Mouse (Mus musculus): ENCODE measurements around the gene Abca7. TPM values are rescaled to one million over a fixed set of nuclear protein-coding genes. Genes with fewer than 3 reads are reported as not detected.
A peak's percentile ranks its signal among the peaks of the same experiment; 100 is the strongest.
"Not testable (repeated sequence)": the region's sequence is repeated elsewhere in the genome, so short reads cannot be mapped to it uniquely, and the experiment has no call there.

The Abca7 gene
- polyA plus RNA-seq, 1 experiment from 2014 or later = 2.2 TPM

DNA sequence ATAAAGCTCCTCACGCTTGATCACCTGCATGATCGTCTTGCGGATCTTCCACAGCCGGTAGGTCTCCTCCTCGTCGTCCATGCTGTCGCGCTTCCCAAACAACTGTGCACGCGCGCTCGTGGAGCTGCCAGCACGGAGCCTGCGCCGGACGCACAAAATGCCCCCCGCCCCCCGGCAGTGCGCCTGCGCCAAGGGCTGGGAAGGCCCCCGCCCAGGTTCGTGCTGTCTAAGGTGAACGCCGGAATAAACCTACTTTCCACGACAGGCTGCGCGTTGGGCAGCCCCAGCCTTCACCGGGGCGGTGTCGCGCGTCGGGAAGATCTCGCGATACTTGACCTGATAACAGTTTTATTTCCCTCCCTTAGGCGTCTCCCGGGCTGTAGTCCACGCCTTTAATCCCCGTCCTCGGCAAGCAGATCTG is 43.3 kb downstream of the Abca7 start, which contains the start of gene Polr2e:
Gene Polr2e, minus strand, starts transcription at position 237 of the 421 bp plus-strand sequence.
- H3K36me3 ChIP-seq (ENCODE audit: control insufficient read depth, insufficient read depth) = peaks cover 32% of the 10 kb centered on the region
- peaks cover 3% of the 10 kb centered on the region for H3K4me1 ChIP-seq (replicated peaks; ENCODE audit: control insufficient read depth, insufficient read depth, low read length)
- H3K27me3 ChIP-seq (replicated peaks; ENCODE audit: control insufficient read depth, insufficient read depth, low read length) = no peaks in the 10 kb centered on the region
- H3K9me3 ChIP-seq (ENCODE audit: control insufficient read depth) = no peaks in the 10 kb centered on the region
- H3K4me2 ChIP-seq (replicated peaks; ENCODE audit: low read depth) = peak within 1 kb of the TSS; percentile 74
- H3K27ac ChIP-seq (ENCODE audit: low read depth, low read length) = peak within 1 kb of the TSS; percentile 54
- peak; percentile 34; the same call in 1 of the 2 replicates for TF ChIP-seq CTCF (IDR thresholded peaks at IDR 0.05; ENCODE audit: low read depth)
- peak; percentile 96 for ATAC-seq
- peak within 1 kb of the TSS; percentile 67 for H3K4me3 ChIP-seq (ENCODE audit: low read depth, low read length)
- H3K9ac ChIP-seq (ENCODE audit: low read depth, low read length) = peak within 1 kb of the TSS; percentile 69
- WGBS = 0% methylated on average over 40 of the region's 40 CpGs

DNA sequence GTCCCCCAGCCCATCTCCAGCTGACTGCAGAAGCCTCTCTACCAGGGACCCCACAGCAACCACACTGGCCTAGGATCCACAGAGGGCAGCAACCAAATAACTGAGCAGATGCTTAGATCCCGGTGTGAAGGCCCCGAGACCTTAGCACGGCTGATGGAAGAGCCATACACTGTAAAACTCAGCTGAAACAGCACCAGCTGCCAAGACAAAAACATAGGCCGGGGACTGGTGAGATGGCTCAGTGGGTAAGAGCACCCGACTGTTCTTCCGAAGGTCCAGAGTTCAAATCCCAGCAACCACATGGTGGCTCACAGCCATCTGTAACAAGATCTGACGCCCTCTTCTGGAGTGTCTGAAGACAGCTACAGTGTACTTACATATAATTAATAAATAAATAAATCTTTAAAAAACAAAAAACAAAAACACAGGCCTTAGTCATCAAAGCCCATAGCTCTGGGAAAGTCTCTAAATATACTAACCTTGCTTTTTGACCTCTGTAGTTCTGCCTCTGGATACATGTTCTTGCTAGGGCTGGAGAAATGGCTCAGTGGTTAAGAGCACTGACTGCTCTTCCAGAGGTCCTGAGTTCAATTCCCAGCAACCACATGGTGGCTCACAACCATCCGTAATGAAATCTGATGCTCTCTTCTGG is 45.2 kb downstream of the Abca7 start:
- not testable (repeated sequence) for H3K4me2 ChIP-seq (replicated peaks; ENCODE audit: low read depth); H3K4me3 ChIP-seq (ENCODE audit: low read depth, low read length); ATAC-seq; H3K27ac ChIP-seq (ENCODE audit: low read depth, low read length); H3K27me3 ChIP-seq (replicated peaks; ENCODE audit: control insufficient read depth, insufficient read depth, low read length); H3K9ac ChIP-seq (ENCODE audit: low read depth, low read length); H3K9me3 ChIP-seq (ENCODE audit: control insufficient read depth); H3K4me1 ChIP-seq (replicated peaks; ENCODE audit: control insufficient read depth, insufficient read depth, low read length)
- WGBS = 87% methylated on average over 8 of the region's 8 CpGs
- peaks cover 17% of the 10 kb centered on the region for H3K36me3 ChIP-seq (ENCODE audit: control insufficient read depth, insufficient read depth)

DNA sequence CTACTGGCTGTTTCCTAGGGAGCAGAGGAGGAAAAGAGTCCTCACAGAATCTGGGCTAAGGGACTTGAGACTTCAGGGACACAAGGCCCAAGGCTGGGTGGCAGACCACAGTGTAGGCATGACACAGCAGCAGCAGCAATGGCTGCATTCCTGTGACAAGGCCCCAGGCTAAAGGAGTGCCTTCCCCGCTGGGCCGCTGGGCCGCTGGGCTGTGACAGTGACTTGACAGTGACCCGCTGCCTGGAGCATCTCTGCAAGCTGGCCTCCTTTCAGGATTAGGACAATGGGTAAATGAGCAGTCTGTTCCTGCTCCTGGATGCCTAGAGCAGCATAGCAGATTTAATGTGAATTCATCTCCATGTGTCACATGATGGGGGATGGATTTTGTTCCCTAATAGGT is 47.8 kb downstream of the Abca7 start:
- Histone ChIP-seq H3K4me3 (ENCODE audit: low read depth, low read length) (no peak overlapping the region), H3K4me2 (replicated peaks; ENCODE audit: low read depth) (no peak overlapping the region), H3K27me3 (replicated peaks; ENCODE audit: control insufficient read depth, insufficient read depth, low read length) (no peaks in the 10 kb centered on the region), H3K4me1 (replicated peaks; ENCODE audit: control insufficient read depth, insufficient read depth, low read length) (peaks cover 3% of the 10 kb centered on the region; the same call in 1 of the 2 replicates), H3K9ac (ENCODE audit: low read depth, low read length) (no peak overlapping the region), H3K9me3 (ENCODE audit: control insufficient read depth) (no peaks in the 10 kb centered on the region), H3K27ac (ENCODE audit: low read depth, low read length) (no peak overlapping the region), H3K36me3 (ENCODE audit: control insufficient read depth, insufficient read depth) (no peaks in the 10 kb centered on the region)
- 77% methylated on average over 4 of the region's 4 CpGs for WGBS
- no peak for TF ChIP-seq CTCF (IDR thresholded peaks at IDR 0.05; ENCODE audit: low read depth)
- ATAC-seq = no peak

DNA sequence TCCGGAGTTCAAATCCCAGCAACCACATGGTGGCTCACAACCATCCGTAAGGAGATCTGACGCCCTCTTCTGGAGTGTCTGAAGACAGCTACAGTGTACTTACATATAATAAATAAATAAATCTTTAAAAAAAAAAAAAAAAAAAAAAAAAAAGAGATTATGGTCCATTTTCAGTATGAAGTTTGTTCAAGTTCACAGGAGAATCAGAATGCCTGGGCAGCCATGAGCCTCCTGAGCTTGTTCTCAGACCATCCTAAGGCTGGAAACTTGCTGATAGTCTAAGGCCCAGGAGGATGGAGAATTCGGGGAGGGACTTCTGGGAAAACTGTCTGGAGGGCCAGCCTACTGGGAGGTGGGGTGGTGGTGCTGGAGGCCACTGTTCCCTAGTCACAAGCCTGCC is 49.1 kb downstream of the Abca7 start:
- not testable (repeated sequence) for H3K9me3 ChIP-seq (ENCODE audit: control insufficient read depth); H3K4me2 ChIP-seq (replicated peaks; ENCODE audit: low read depth); ATAC-seq; H3K4me1 ChIP-seq (replicated peaks; ENCODE audit: control insufficient read depth, insufficient read depth, low read length); H3K36me3 ChIP-seq (ENCODE audit: control insufficient read depth, insufficient read depth); H3K27ac ChIP-seq (ENCODE audit: low read depth, low read length); H3K27me3 ChIP-seq (replicated peaks; ENCODE audit: control insufficient read depth, insufficient read depth, low read length); H3K9ac ChIP-seq (ENCODE audit: low read depth, low read length); H3K4me3 ChIP-seq (ENCODE audit: low read depth, low read length)
- 94% methylated on average over 2 of the region's 4 CpGs for WGBS

DNA sequence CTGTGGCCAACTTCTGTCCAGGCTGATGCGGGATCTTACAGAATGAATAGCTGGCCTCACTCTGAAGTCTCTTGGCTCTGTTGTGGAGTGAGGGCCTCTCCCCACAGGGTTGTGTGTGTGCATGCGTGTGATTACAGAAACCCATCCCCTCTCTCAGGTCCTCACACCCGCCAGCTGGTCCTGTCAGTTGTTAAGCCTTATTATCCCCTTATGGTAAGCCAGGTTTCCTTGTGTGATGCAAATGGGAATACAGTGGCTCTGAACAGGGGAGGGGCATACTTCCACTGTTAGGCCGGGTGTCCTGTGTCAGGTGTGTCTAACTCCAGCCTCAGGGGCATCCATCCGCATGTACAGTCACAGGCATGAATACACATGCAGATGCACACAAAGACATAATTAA is 49.5 kb downstream of the Abca7 start:
- H3K4me1 ChIP-seq (replicated peaks; ENCODE audit: control insufficient read depth, insufficient read depth, low read length) = peaks cover 2% of the 10 kb centered on the region; the same call in 1 of the 2 replicates
- no peak overlapping the region for H3K27ac ChIP-seq (ENCODE audit: low read depth, low read length)
- H3K4me2 ChIP-seq (replicated peaks; ENCODE audit: low read depth) = no peak overlapping the region
- H3K9ac ChIP-seq (ENCODE audit: low read depth, low read length) = no peak overlapping the region
- ATAC-seq = no peak
- TF ChIP-seq CTCF (IDR thresholded peaks at IDR 0.05; ENCODE audit: low read depth) = no peak
- no peaks in the 10 kb centered on the region for H3K36me3 ChIP-seq (ENCODE audit: control insufficient read depth, insufficient read depth)
- no peaks in the 10 kb centered on the region for H3K27me3 ChIP-seq (replicated peaks; ENCODE audit: control insufficient read depth, insufficient read depth, low read length)
- no peak overlapping the region for H3K4me3 ChIP-seq (ENCODE audit: low read depth, low read length)
- H3K9me3 ChIP-seq (ENCODE audit: control insufficient read depth) = no peaks in the 10 kb centered on the region
- 86% methylated on average over 5 of the region's 5 CpGs for WGBS

DNA sequence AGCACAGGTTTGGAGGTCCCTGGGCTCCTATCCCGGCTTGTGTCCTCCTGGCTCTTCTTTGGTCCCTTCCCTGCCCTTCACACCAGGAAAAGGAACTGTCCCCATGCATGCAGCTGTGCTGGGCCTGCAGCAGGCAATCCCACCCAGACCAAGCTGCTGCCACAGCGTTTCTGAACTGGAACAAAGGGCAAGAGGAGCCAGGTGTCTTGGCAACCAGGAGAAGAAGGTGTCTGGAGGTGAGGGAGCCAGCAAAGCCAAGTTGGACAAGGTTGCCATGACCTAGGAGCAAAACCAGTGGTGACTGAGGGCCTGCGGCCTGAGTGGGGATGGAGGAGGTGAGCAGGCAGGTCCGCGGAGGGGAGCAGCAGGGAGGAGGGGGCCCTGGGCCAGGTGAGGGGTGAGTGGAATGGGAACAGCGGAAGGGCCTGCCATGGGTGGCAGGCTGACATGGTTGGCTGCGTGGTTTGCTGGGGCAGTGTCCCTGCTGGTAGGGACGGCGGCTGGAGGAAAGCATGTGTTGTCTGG is 50.8 kb downstream of the Abca7 start, which contains the start of gene Gpx4:
Gene Gpx4, plus strand, starts transcription at position 126 of the 525 bp plus-strand sequence.
- 74% methylated on average over 9 of the region's 9 CpGs for WGBS
- H3K4me3 ChIP-seq (ENCODE audit: low read depth, low read length) = no peak within 1 kb of the TSS
- H3K9ac ChIP-seq (ENCODE audit: low read depth, low read length) = no peak within 1 kb of the TSS
- H3K36me3 ChIP-seq (ENCODE audit: control insufficient read depth, insufficient read depth) = no peaks in the 10 kb centered on the region
- no peak for TF ChIP-seq CTCF (IDR thresholded peaks at IDR 0.05; ENCODE audit: low read depth)
- ATAC-seq = no peak
- H3K4me2 ChIP-seq (replicated peaks; ENCODE audit: low read depth) = no peak within 1 kb of the TSS
- H3K9me3 ChIP-seq (ENCODE audit: control insufficient read depth) = no peaks in the 10 kb centered on the region
- H3K27me3 ChIP-seq (replicated peaks; ENCODE audit: control insufficient read depth, insufficient read depth, low read length) = no peaks in the 10 kb centered on the region
- 0 out of 2 replicates have a peak within 1 kb of the TSS, but pooled peaks have one; percentile 15 for H3K27ac ChIP-seq (ENCODE audit: low read depth, low read length)
- peaks cover 2% of the 10 kb centered on the region; the same call in 1 of the 2 replicates for H3K4me1 ChIP-seq (replicated peaks; ENCODE audit: control insufficient read depth, insufficient read depth, low read length)

Data from intestine, postnatal 0 days (tissue).